Mouse (Mus musculus) lung, postnatal 0 days (tissue): ENCODE measurements around the gene Dxo. TPM values are rescaled to one million over a fixed set of nuclear protein-coding genes. Genes with fewer than 3 reads are reported as not detected.
"Not testable (repeated sequence)": the region's sequence is repeated elsewhere in the genome, so short reads cannot be mapped to it uniquely, and the experiment has no call there.

Source experiments
- ATAC-seq: fragments of 200-750 bp; cut with Nextera tagmentation; 2 replicates; pipeline ENCODE4 v1.8.0; 2017; ENCODE audit warnings: moderate library complexity
- DNase-seq: peaks from one replicate; pipeline ENCODE4 v3.0.0-alpha.2; 2016; ENCODE audit warnings: low spot score
- H3K27ac ChIP-seq: fragments of 300-500 bp; sonication (generic); 2 replicates; pipeline ENCODE4 v1.5.1; 2014; ENCODE audit warnings: antibody characterized with exemption, mild to moderate bottlenecking, low read length, mixed read lengths
- H3K27me3 ChIP-seq: fragments of 300-500 bp; sonication (generic); replicated peaks from 2 replicates; pipeline ENCODE4 v1.6.1; 2014; ENCODE audit warnings: low read length, mixed read lengths; ENCODE audit not compliant: insufficient read depth
- H3K36me3 ChIP-seq: fragments of 300-500 bp; sonication (generic); 2 replicates; pipeline ENCODE4 v1.6.1; 2014; ENCODE audit warnings: low read length, mixed read lengths; ENCODE audit not compliant: insufficient read depth
- H3K4me1 ChIP-seq: fragments of 300-500 bp; sonication (generic); 2 replicates; pipeline ENCODE4 v1.6.1; 2014; ENCODE audit warnings: antibody characterized with exemption, low read depth, low read length, mixed read lengths; ENCODE audit not compliant: insufficient read depth
- H3K4me2 ChIP-seq: fragments of 300-500 bp; sonication (generic); replicated peaks from 2 replicates; pipeline ENCODE4 v1.6.1; 2014; ENCODE audit warnings: low read depth, mild to moderate bottlenecking, low read length, moderate library complexity, mixed read lengths
- H3K4me3 ChIP-seq: fragments of 300-500 bp; sonication (generic); 2 replicates; pipeline ENCODE4 v1.5.1; 2014; ENCODE audit warnings: low read depth, low read length
- H3K9ac ChIP-seq: fragments of 300-500 bp; sonication (generic); replicated peaks from 2 replicates; pipeline ENCODE4 v1.6.1; 2014; ENCODE audit warnings: low read depth, mild to moderate bottlenecking
- H3K9me3 ChIP-seq: fragments of 300-500 bp; sonication (generic); 2 replicates; pipeline ENCODE4 v1.6.1; 2016; ENCODE audit warnings: low read length, mixed read lengths
- CTCF ChIP-seq: IDR thresholded peaks from 2 replicates; pipeline ENCODE4 v1.5.1; 2016; ENCODE audit warnings: antibody characterized with exemption, mild to moderate bottlenecking
- EP300 ChIP-seq: IDR thresholded peaks from 2 replicates; pipeline ENCODE4 v1.6.1; 2016; ENCODE audit warnings: antibody characterized with exemption, mild to moderate bottlenecking, control low read depth
- WGBS: fragments of 180-500 bp; shearing (Covaris S2); extraction: QIAGEN DNeasy Blood & Tissue Kit; methylation state at CpG from one replicate; pipeline ENCODE4 v1.1.7; 2014; 5-methylcytosine and 5-hydroxymethylcytosine counted together
- polyA plus RNA-seq: library from polyadenylated mRNA; unstranded; fragments of >200 nt; fragmentation: Nextera tagmentation; extraction: Ambion mirVana; gene quantifications from 2 replicates; pipeline ENCODE4 v1.2.1, GENCODE M21; 2015

Gene Dxo
- polyA plus RNA-seq, 1 experiment from 2014 or later: 39.8 TPM

DNA sequence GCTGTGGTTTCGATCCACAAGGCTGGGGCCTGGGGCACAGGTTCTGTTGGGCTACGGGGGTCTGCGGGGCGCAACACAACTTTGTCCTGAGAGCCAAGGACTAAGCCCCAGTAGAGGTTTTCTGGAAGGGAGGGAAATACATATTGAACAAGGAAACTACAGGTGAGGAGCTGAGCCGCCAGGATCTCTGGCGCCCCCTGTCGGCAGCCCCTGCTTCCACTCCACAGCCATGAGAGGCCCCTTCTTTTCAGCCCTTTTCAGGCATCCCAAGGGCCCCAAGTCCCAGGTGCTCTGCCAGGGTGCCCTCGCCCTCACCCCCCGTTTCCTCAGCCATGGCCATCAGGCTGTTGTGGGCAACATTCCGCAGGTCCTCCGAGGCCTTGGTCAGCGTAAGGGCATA lies 23.1 kb upstream of the Dxo start:
- not testable (repeated sequence) for H3K9ac ChIP-seq, ATAC-seq, H3K4me1 ChIP-seq, H3K4me3 ChIP-seq, H3K27me3 ChIP-seq, H3K36me3 ChIP-seq, H3K27ac ChIP-seq, H3K4me2 ChIP-seq, H3K9me3 ChIP-seq
- 54% methylated on average over 11 of the region's 12 CpGs for WGBS
- peak; percentile 32 for DNase-seq
- peak; percentile 69 for TF ChIP-seq CTCF

DNA sequence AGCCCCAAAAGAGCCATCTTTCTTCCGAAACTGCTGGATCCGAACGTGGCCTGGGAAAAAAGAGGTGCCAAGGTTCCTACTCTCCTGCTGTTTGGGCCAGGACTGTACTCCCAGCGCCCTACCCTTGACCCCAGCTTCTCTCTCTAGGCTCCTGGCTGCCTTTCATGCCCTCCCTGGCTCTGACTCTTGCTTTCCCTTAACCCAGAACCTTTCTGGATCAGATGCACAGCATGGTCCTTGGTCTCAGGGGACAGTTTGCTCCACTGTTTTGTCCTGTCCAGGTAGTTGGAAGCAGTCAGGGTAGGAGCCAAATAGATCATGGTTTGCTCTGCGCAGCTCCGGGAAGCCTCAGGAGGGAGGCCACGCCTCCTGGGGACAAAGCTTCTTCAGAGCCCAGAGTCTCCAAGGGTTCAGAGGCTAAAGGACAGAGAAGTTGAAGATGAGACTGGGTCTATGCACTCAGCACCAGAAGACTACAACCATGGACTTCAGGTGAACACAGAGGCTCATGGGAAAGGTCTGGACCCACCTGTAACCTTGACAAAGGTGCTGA lies 21.9 kb upstream of the Dxo start:
- WGBS: 70% methylated on average over 7 of the region's 7 CpGs
- no peak for TF ChIP-seq CTCF

DNA sequence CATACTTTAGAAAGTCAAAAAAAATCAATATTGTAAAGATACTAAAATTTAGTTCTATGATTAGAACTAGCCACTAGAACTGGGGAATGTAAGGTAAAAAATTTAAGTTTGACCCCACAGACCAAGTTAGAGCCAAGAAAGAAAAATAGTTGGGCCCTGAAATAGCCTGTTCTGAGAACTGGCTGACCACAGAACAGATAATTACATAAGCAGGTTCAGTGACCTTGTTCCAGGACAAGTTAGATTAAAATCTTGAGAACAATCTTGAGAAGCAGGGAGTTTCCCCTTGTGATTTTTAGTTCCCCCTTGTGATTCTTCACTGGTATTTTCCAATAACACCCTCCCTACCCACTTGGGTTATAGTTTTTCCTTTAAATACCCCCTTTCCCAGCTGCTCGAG lies 6.0 kb upstream of the Dxo start:
- not testable (repeated sequence) for ATAC-seq, H3K4me2 ChIP-seq, H3K4me3 ChIP-seq, H3K9me3 ChIP-seq, H3K27ac ChIP-seq, H3K9ac ChIP-seq, DNase-seq, H3K27me3 ChIP-seq, H3K4me1 ChIP-seq
- peaks cover 21% of the 10 kb centered on the region; the same call in 1 of the 2 replicates for H3K36me3 ChIP-seq
- 89% methylated on average over 1 of the region's 1 CpGs for WGBS

More for the DNA sequence above, 21.9 kb upstream of the Dxo start:
- Histone ChIP-seq H3K4me2 (no peak overlapping the region), H3K27ac (no peak overlapping the region), H3K27me3 (no peaks in the 10 kb centered on the region), H3K4me3 (no peak overlapping the region), H3K9me3 (no peaks in the 10 kb centered on the region), H3K9ac (no peak overlapping the region), H3K36me3 (no peaks in the 10 kb centered on the region), H3K4me1 (no peaks in the 10 kb centered on the region)
- DNase-seq: no peak
- no peak for ATAC-seq

- H3K27me3 ChIP-seq: no peaks in the 10 kb centered on the region
- peak overlapping the region; percentile 74 for H3K9ac ChIP-seq
- peak overlapping the region; percentile 77 for H3K4me3 ChIP-seq
- peaks cover 6% of the 10 kb centered on the region for H3K36me3 ChIP-seq
- 4% methylated on average over 45 of the region's 48 CpGs for WGBS
- DNase-seq (peak; percentile 87), ATAC-seq (peak; percentile 76)
- peak overlapping the region; percentile 85 for H3K27ac ChIP-seq
- peak overlapping the region; percentile 91 for H3K4me2 ChIP-seq
- H3K9me3 ChIP-seq: no peaks in the 10 kb centered on the region
- peaks cover 12% of the 10 kb centered on the region; the same call in 1 of the 2 replicates for H3K4me1 ChIP-seq
- TF ChIP-seq CTCF: no peak
Measured at GRCm38 (mm10) chr17:34836155-34836855, 514 bp upstream of the Dxo start.

GRCm38 (mm10) chr17:34837464-34838324 lies 875 bp downstream of the Dxo start:
- Histone ChIP-seq H3K27me3 (no peaks in the 10 kb centered on the region), H3K36me3 (peaks cover 6% of the 10 kb centered on the region), H3K4me2 (peak overlapping the region; percentile 91), H3K4me1 (peaks cover 12% of the 10 kb centered on the region; the same call in 1 of the 2 replicates), H3K9ac (peak overlapping the region; percentile 74), H3K4me3 (peak overlapping the region; percentile 77), H3K9me3 (no peaks in the 10 kb centered on the region), H3K27ac (peak overlapping the region; percentile 85)
- TF ChIP-seq CTCF (no peak), EP300 (no peak)
- no peak; the same call in 1 of the 2 replicates for ATAC-seq
- no peak for DNase-seq
- WGBS: 36% methylated on average over 43 of the region's 43 CpGs

DNA sequence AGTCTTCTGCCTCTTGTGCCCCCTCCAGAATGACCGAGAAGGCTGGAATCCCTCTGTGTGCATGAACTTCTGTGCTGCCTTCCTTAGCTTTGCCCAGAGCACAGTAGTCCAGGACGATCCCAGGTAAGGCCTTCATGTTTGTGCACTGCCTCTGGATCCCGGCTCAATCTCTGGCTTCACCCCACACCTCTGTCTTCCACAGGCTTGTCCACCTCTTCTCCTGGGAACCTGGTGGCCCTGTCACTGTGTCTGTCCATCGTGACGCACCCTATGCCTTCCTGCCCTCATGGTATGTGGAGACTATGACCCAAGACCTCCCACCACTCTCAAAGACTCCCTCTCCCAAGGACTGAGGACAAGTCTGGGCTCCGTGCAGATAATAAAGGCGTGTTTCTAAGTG lies 2.0 kb downstream of the Dxo start:
- Histone ChIP-seq H3K4me2 (no peak overlapping the region), H3K36me3 (peaks cover 10% of the 10 kb centered on the region), H3K9ac (no peak overlapping the region), H3K27me3 (no peaks in the 10 kb centered on the region), H3K27ac (no peak overlapping the region), H3K4me1 (peaks cover 12% of the 10 kb centered on the region; the same call in 1 of the 2 replicates), H3K9me3 (no peaks in the 10 kb centered on the region), H3K4me3 (no peak overlapping the region)
- WGBS: 85% methylated on average over 7 of the region's 7 CpGs
- ATAC-seq: no peak
- TF ChIP-seq CTCF (no peak), EP300 (no peak)
- no peak for DNase-seq
